Mouse (Mus musculus) left cerebral cortex, adult 6 months (tissue): ENCODE results near the gene Mindy2. TPM values are rescaled to one million over a fixed set of nuclear protein-coding genes. Genes with fewer than 3 reads are reported as not detected.

Experiments used
- long read RNA-seq, 2 experiments: library from polyadenylated mRNA; unstranded; transcript quantifications; one replicate each; pipeline ENCODE4 v2.0.0; 2019 to 2020
- polyA plus RNA-seq: library from polyadenylated mRNA; unstranded; fragments of <200 nt; fragmentation: Nextera tagmentation; gene quantifications from 2 replicates; pipeline ENCODE4 v1.2.3, GENCODE M21; 2021

Mindy2 gene
- polyA plus RNA-seq = 6.2 and 18.5 TPM in 2 replicates
- long read RNA-seq, experiment 1, full-length matches to known transcripts = 8 of 21 reads
- long read RNA-seq, experiment 1, partial matches to known transcripts = 0 of 21 reads
- long read RNA-seq, experiment 1, other reads (novel, unspliced or antisense) = 13 of 21 reads
- long read RNA-seq, experiment 2, full-length matches to known transcripts = 3 of 29 reads
- long read RNA-seq, experiment 2, partial matches to known transcripts = 11 of 29 reads
- long read RNA-seq, experiment 2, other reads (novel, unspliced or antisense) = 15 of 29 reads

GRCm38 (mm10) chr9:70657013-70657967, at the start of gene Mindy2:
Mindy2 (minus strand) TSS chr9:70657174.

GRCm38 (mm10) chr9:70678682-70679131, 21.7 kb upstream of the Mindy2 start, which contains the start of gene Adam10:
Adam10 (plus strand) TSS chr9:70678997.

GRCm38 (mm10) chr9:70656130-70657007, 605 bp downstream of the Mindy2 start, which contains the start of gene Gm10642:
Gm10642 (plus strand) TSS chr9:70656251.

Other genes starting within 250 kb of the Mindy2 start
- gene Ccnb2, start 235.6 kb downstream of the Mindy2 start, polyA plus RNA-seq = 0.72 and 1.1 TPM in 2 replicates
- 9.0 and 13.4 TPM in 2 replicates for gene Rnf111, start 153.4 kb downstream of the Mindy2 start, polyA plus RNA-seq
- 18.1 and 20.4 TPM in 2 replicates for gene Sltm, start 114.4 kb downstream of the Mindy2 start, polyA plus RNA-seq
- 1.9 TPM in 1 of 2 replicates, not detected in the other for gene Gm10642, start 923 bp downstream of the Mindy2 start, polyA plus RNA-seq
- 25.8 and 30.2 TPM in 2 replicates for gene Adam10, start 21.8 kb upstream of the Mindy2 start, polyA plus RNA-seq